Comparison of ENCODE assay signal across 8 mouse cellular contexts in the genomic region with DNA sequence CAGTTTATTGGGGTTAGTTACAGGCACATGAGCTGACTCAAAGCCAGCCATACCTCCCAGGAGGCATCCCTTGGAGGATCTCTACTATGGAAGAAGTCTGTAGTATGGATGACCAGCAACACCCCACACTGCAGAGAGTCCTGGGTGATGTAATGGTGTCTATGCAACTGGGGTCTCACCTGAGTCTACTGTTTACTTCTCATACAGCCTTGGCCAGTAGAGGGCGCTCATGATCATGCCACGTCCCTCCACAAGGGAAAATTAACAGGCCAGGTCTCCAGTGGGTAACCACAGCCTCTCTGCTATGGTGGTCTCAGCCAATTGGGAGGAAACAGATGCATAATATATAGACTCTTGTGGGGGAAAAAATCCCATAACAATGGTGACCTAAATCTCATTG.
DNase-seq lines count a peak whose midpoint lies in the region; ATAC-seq and TF ChIP-seq lines count a peak whose summit lies in the region.

No protein-coding gene starts in this region.

- no peak for TF ChIP-seq EP300 in heart, postnatal 0 days (IDR thresholded peaks at IDR 0.05; ENCODE audit: low read depth)

- no peaks in the 10 kb centered on the region for H3K36me3 ChIP-seq in heart, postnatal 0 days (replicated peaks; ENCODE audit: control insufficient read depth, insufficient read depth, low read length)
- no peaks in the 10 kb centered on the region for H3K36me3 ChIP-seq in liver, embryonic 13.5 days
- H3K36me3 ChIP-seq in small intestine, adult 2 months (ENCODE audit: control insufficient read depth, insufficient read depth, low read length) = no peaks in the 10 kb centered on the region

- H3K27ac ChIP-seq in heart, postnatal 0 days (ENCODE audit: low read depth) = no peak overlapping the region
- no peak overlapping the region for H3K27ac ChIP-seq in liver, embryonic 13.5 days
- no peak overlapping the region for H3K27ac ChIP-seq in small intestine, adult 2 months (ENCODE audit: insufficient read depth, low read depth, low read length)

- no peaks in the 10 kb centered on the region for H3K27me3 ChIP-seq in heart, postnatal 0 days (ENCODE audit: control insufficient read depth, insufficient read depth, low read length)
- H3K27me3 ChIP-seq in liver, embryonic 13.5 days = no peaks in the 10 kb centered on the region
- no peaks in the 10 kb centered on the region for H3K27me3 ChIP-seq in small intestine, adult 2 months (ENCODE audit: control insufficient read depth, insufficient read depth, low read length)

- no peak overlapping the region for H3K9ac ChIP-seq in heart, postnatal 0 days (replicated peaks; ENCODE audit: low read depth, low read length)
- H3K9ac ChIP-seq in liver, embryonic 13.5 days = no peak overlapping the region

- no peaks in the 10 kb centered on the region for H3K9me3 ChIP-seq in heart, postnatal 0 days (replicated peaks; ENCODE audit: control insufficient read depth, low read length)
- no peaks in the 10 kb centered on the region for H3K9me3 ChIP-seq in liver, embryonic 13.5 days (replicated peaks)

- no peaks in the 10 kb centered on the region for H3K4me1 ChIP-seq in heart, postnatal 0 days (ENCODE audit: control insufficient read depth, insufficient read depth)
- H3K4me1 ChIP-seq in liver, embryonic 13.5 days (replicated peaks) = no peaks in the 10 kb centered on the region
- H3K4me1 ChIP-seq in small intestine, adult 2 months (ENCODE audit: control insufficient read depth, insufficient read depth, insufficient read length, low read length) = no peaks in the 10 kb centered on the region

- no peak overlapping the region for H3K4me3 ChIP-seq in heart, postnatal 0 days (ENCODE audit: low read depth, low read length)
- no peak overlapping the region for H3K4me3 ChIP-seq in liver, embryonic 13.5 days (replicated peaks)
- no peak overlapping the region for H3K4me3 ChIP-seq in small intestine, adult 2 months (ENCODE audit: low read depth, low read length)

- TF ChIP-seq POLR2A in small intestine, adult 2 months (IDR thresholded peaks at IDR 0.05; ENCODE audit: low read depth, low read length) = no peak

- H3K4me2 ChIP-seq in heart, postnatal 0 days (ENCODE audit: low read depth, low read length) = no peak overlapping the region
- H3K4me2 ChIP-seq in liver, embryonic 13.5 days = no peak overlapping the region

- intact Hi-C loops in heart, postnatal 25 days (cut with DNase I) = no loop called here

- no peak for ATAC-seq in heart, postnatal 0 days (ENCODE audit: insufficient read depth, low read depth)
- ATAC-seq in liver, embryonic 13.5 days (ENCODE audit: low read depth) = peak; percentile 43; the same call in 1 of the 2 replicates
- ATAC-seq in erythroid progenitor cell, adult 5-6 weeks (replicated peaks; ENCODE audit: low FRiP score, poor library complexity, severe bottlenecking) = no peak

- WGBS in heart, postnatal 0 days = 19% methylated on average over 2 of the region's 2 CpGs
- 8% methylated on average over 2 of the region's 2 CpGs for WGBS in liver, embryonic 13.5 days (ENCODE audit: insufficient replicate concordance)
- 11% methylated on average over 2 of the region's 2 CpGs for whole genome bisulfite sequencing in small intestine, adult 2 months

- peak; percentile 55 for TF ChIP-seq CTCF in heart, postnatal 0 days (IDR thresholded peaks at IDR 0.05; ENCODE audit: low read depth)
- peak; percentile 74; the same call in 1 of the 2 replicates for TF ChIP-seq CTCF in small intestine, adult 2 months (IDR thresholded peaks at IDR 0.05; ENCODE audit: extremely low read depth, insufficient read length, insufficient replicate concordance, low read depth, low read length)

- no peak for DNase-seq in heart, postnatal 0 days (ENCODE audit: low spot score)
- no peak for DNase-seq in heart, postnatal 25 days (ENCODE audit: low spot score)
- peak; percentile 15 for DNase-seq in urinary bladder, postnatal 25 days (ENCODE audit: low spot score)
- DNase-seq in urinary bladder, postnatal 10 days (ENCODE audit: low spot score) = no peak
- peak; percentile 46 for DNase-seq in gastrocnemius, postnatal 10 days
- DNase-seq in liver, embryonic 13.5 days = no peak

Comparison
In these comparisons a context has a peak if more than half of its experiments do, and no peak if none do; other contexts are left out.
1. DNase-seq: peak in urinary bladder, postnatal 25 days (single experiment) and gastrocnemius, postnatal 10 days (single experiment); none in heart, postnatal 0 days (single experiment), heart, postnatal 25 days (single experiment), urinary bladder, postnatal 10 days (single experiment) and liver, embryonic 13.5 days (single experiment).